Mouse (Mus musculus) hindbrain, embryonic 16.5 days (tissue): ENCODE results near the gene Trappc12. TPM values are rescaled to one million over a fixed set of nuclear protein-coding genes. Genes with fewer than 3 reads are reported as not detected.

ENCODE experiments used
- ATAC-seq: fragments of 200-750 bp; cut with Nextera tagmentation; 2 replicates; pipeline ENCODE4 v1.8.0; 2017; ENCODE audit warnings: moderate TSS enrichment, moderate library complexity
- H3K27ac ChIP-seq: fragments of 300-500 bp; sonication (generic); 2 replicates; pipeline ENCODE4 v1.5.1; 2014; ENCODE audit warnings: low read depth, mild to moderate bottlenecking, control low read depth, low read length, moderate library complexity
- H3K27me3 ChIP-seq: fragments of 300-500 bp; sonication (generic); replicated peaks from 2 replicates; pipeline ENCODE4 v1.6.1; 2014; ENCODE audit warnings: low read length; ENCODE audit not compliant: control insufficient read depth, insufficient read depth
- H3K36me3 ChIP-seq: fragments of 300-500 bp; sonication (generic); 2 replicates; pipeline ENCODE4 v1.6.1; 2014; ENCODE audit warnings: mild to moderate bottlenecking, low read length, moderate library complexity, mixed read lengths; ENCODE audit not compliant: control insufficient read depth, insufficient read depth
- H3K4me1 ChIP-seq: fragments of 300-500 bp; sonication (generic); 2 replicates; pipeline ENCODE4 v1.6.1; 2014; ENCODE audit warnings: low read depth, low read length; ENCODE audit not compliant: control insufficient read depth, insufficient read depth
- H3K4me2 ChIP-seq: fragments of 300-500 bp; sonication (generic); 2 replicates; pipeline ENCODE4 v1.6.1; 2014; ENCODE audit warnings: mild to moderate bottlenecking, low read length, control low read depth, moderate library complexity
- H3K4me3 ChIP-seq: fragments of 300-500 bp; sonication (generic); 2 replicates; pipeline ENCODE4 v1.5.1; 2014; ENCODE audit warnings: mild to moderate bottlenecking, low read length, control low read depth, moderate library complexity
- H3K9ac ChIP-seq: fragments of 300-500 bp; sonication (generic); 2 replicates; pipeline ENCODE4 v1.6.1; 2014; ENCODE audit warnings: low read depth, mild to moderate bottlenecking, control low read depth, low read length, moderate library complexity
- H3K9me3 ChIP-seq: fragments of 300-500 bp; sonication (generic); 2 replicates; pipeline ENCODE4 v1.6.1; 2014; ENCODE audit warnings: mild to moderate bottlenecking, low read length, moderate library complexity; ENCODE audit not compliant: control insufficient read depth
- WGBS: fragments of 180-500 bp; shearing (Covaris S2); extraction: QIAGEN DNeasy Blood & Tissue Kit; methylation state at CpG from one replicate; pipeline ENCODE4 v1.1.7; 2014; 5-methylcytosine and 5-hydroxymethylcytosine counted together
- microRNA-seq: library from miRNA; unstranded; fragments of <30 nt; microRNA quantifications from one replicate; pipeline ENCODE4, GENCODE M21; 2017
- polyA plus RNA-seq: library from polyadenylated mRNA; unstranded; fragments of >200 nt; fragmentation: Nextera tagmentation; extraction: Ambion mirVana; gene quantifications from 2 replicates; pipeline ENCODE4 v1.2.1, GENCODE M21; 2015

Gene Trappc12
- polyA plus RNA-seq, 1 experiment from 2014 or later: 41.4 TPM

DNA sequence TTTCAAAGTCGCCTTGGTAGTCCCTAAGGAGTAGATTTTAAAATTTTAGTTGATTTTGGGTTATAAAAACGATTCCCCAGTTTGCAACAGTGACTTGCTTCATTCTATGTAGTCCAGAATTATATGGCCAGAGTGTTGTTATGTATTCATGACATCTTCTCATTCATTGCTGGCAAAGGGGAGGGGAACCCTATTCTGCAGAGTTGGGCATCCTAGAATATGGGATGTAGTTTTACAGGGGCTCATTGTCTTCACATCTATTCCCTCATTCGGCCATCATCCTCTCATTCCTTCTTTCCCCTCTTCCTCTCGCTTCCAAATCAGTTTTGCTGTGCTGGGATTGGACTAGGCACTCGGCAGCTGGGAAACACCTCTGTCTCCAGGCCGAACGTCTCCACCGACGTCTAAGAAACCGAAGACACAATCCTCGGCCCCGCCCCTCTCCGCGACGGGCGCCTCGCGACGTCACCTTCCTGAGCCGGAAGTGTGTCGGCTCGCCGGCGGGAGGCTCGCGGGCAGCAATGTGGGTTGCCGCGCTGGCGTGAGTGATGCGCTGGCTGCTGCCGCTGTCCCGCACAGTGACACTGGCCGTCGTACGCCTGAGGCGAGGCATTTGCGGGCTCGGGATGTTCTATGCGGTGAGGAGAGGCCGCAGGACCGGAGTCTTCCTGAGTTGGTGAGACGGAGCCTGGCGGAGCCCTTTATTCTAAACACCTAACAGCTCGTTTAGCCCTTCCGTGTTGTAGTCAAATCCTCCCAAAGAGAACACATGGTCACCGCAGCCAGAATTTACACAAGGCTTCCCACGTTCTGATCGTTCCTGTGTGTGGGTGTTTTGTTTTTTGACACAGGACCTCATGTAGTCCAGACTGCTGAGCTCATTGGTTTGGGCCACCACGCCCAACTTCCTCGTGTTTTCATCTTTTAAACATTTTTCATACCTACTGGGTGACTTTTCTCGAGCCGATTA, 100.8 kb downstream of the Trappc12 start, which contains the start of gene Rnaseh1:
Gene Rnaseh1 (plus strand): TSS at position 462 of the 970 bp plus-strand sequence.
- WGBS: 2% methylated on average over 52 of the region's 52 CpGs
- H3K4me2 ChIP-seq: peak within 1 kb of the TSS; percentile 90

More for the DNA sequence above, 100.8 kb downstream of the Trappc12 start, which contains the start of gene Rnaseh1:
- Histone ChIP-seq H3K27ac (peak within 1 kb of the TSS; percentile 79), H3K36me3 (peaks cover 5% of the 10 kb centered on the region; the same call in 1 of the 2 replicates), H3K27me3 (no peaks in the 10 kb centered on the region), H3K4me1 (peaks cover 5% of the 10 kb centered on the region), H3K9ac (peak within 1 kb of the TSS; percentile 78), H3K4me3 (peak within 1 kb of the TSS; percentile 83), H3K9me3 (no peaks in the 10 kb centered on the region)
- peak; percentile 97 for ATAC-seq

Small RNA genes lying within 50 kb of the gene (microRNA-seq; reads per million reads assigned to microRNA genes)
- not detected for gene Mir6937

Other genes with a start within 250 kb of the Trappc12 start
- gene Dcdc2c, start 198.1 kb downstream of the Trappc12 start, polyA plus RNA-seq: not detected in 2 replicates
- 0.15 TPM in 2 replicates for gene Allc, start 167.9 kb downstream of the Trappc12 start, polyA plus RNA-seq
- 1.4 and 1.6 TPM in 2 replicates for gene Colec11, start 127.1 kb downstream of the Trappc12 start, polyA plus RNA-seq
- gene Rps7, start 114.5 kb downstream of the Trappc12 start, polyA plus RNA-seq: 315 and 319 TPM in 2 replicates
- 22.7 and 23.0 TPM in 2 replicates for gene Rnaseh1, start 100.9 kb downstream of the Trappc12 start, polyA plus RNA-seq
- gene Adi1, start 75.2 kb downstream of the Trappc12 start, polyA plus RNA-seq: 28.6 and 32.1 TPM in 2 replicates
- gene Eipr1, start 1.3 kb upstream of the Trappc12 start, polyA plus RNA-seq: 68.3 and 71.7 TPM in 2 replicates